ENCODE assay signal across 16 mouse cellular contexts in genomic region chr11:82886559-82886958, GRCm38 (mm10). TPM values are rescaled to one million over a fixed set of nuclear protein-coding genes. Genes with fewer than 3 reads are reported as not detected.
DNase-seq lines count a peak whose midpoint lies in the region; ATAC-seq and TF ChIP-seq lines count a peak whose summit lies in the region.
"Had no signal": no experiment of that assay in that cellular context is flagged by ENCODE, and none has a peak within 500 bp of the region (broad histone marks: within the 10 kb centered on the region; RNA-seq: fewer than 3 reads in every experiment).

No protein-coding gene starts in this region.

- peak; percentile 40 for DNase-seq in CD4-positive, CD25-positive, alpha-beta regulatory T cell, adult 2 months (ENCODE audit: low read depth, low spot score)
- DNase-seq in left cerebral cortex, adult 2 months (ENCODE audit: extremely low spot score in 1 of 2, low spot score in 2 of 2), result no peak
- no peak for DNase-seq in left cerebral cortex, adult 9 months (ENCODE audit: low spot score in 2 of 2)
- peak; percentile 32 for DNase-seq in CD4-positive helper T cell, adult 2 months (ENCODE audit: low read depth, low spot score)
- peak; percentile 30 for DNase-seq in adipocyte (ENCODE audit: low spot score)
- no peak for DNase-seq in natural killer cell, adult 2 months (ENCODE audit: low spot score in 2 of 2)
- no peak for DNase-seq in gastrocnemius, postnatal 4 days (ENCODE audit: low spot score in 2 of 2)
- DNase-seq: cerebellum, postnatal 25 days; kidney, adult 8-10 months; layer of hippocampus, adult 9-11 months; left cerebral cortex, postnatal 4 days had no signal

- H3K27ac ChIP-seq in left cerebral cortex, adult 2 months, result no peak overlapping the region
- H3K27ac ChIP-seq: midbrain, embryonic 13.5 days had no signal

- TF ChIP-seq CTCF in left cerebral cortex, adult 2 months (IDR thresholded peaks at IDR 0.05), result peak; percentile 51

- no peak for ATAC-seq in CD4-positive, CD25-positive, alpha-beta regulatory T cell, adult 4 months
- ATAC-seq: forebrain, embryonic 16.5 days; midbrain, embryonic 13.5 days had no signal

- H3K4me3 ChIP-seq in left cerebral cortex, adult 2 months, result no peak overlapping the region
- H3K4me3 ChIP-seq: midbrain, embryonic 13.5 days had no signal

- intact Hi-C loops in left cerebral cortex, adult 2 months (cut with DNase I), result loop anchor here (5.0 kb wide), 1 partner anchor 894 kb away; no protein-coding TSS in a partner anchor

RNA-seq across cellular contexts. Expression of gene Rad51d, which starts 3.9 kb away (rescaled TPM):
- 10 to 100 TPM; 26.7 to 35.3 TPM for polyA plus RNA-seq in CD4-positive, CD25-positive, alpha-beta regulatory T cell, adult 4 months (2017; shearing (Covaris generic))
- 10 to 100 TPM; 16.9 to 19.8 TPM for total RNA-seq in left cerebral cortex, adult 2 months (2021)
- total RNA-seq in gastrocnemius, postnatal 4 days (2021), result 10 to 100 TPM in 1 of 2 experiments, 1 to 10 TPM in 1; 9.6 to 10.4 TPM

RNA-seq across cellular contexts. Expression of gene Fndc8, which starts 5.4 kb away (rescaled TPM):
- under 1 TPM in 1 of 2 experiments, not detected in 1; 0.24 TPM for polyA plus RNA-seq in CD4-positive, CD25-positive, alpha-beta regulatory T cell, adult 4 months (2017; shearing (Covaris generic))
- total RNA-seq in left cerebral cortex, adult 2 months (2021), result not detected
- total RNA-seq in gastrocnemius, postnatal 4 days (2021), result not detected
- total RNA-seq: hematopoietic stem cell, adult 5-6 weeks; left cerebral cortex, postnatal 4 days; neutrophil, adult 5-6 weeks had no signal

RNA-seq across cellular contexts. Expression of gene Rffl, which starts 15.5 kb away (rescaled TPM):
- polyA plus RNA-seq in CD4-positive, CD25-positive, alpha-beta regulatory T cell, adult 4 months (2017; shearing (Covaris generic)), result 10 to 100 TPM in 1 of 2 experiments, 1 to 10 TPM in 1; 8.6 to 10.2 TPM
- 1 to 10 TPM; 8.8 to 9.1 TPM for total RNA-seq in left cerebral cortex, adult 2 months (2021)
- 1 to 10 TPM; 5.4 to 6.0 TPM for total RNA-seq in gastrocnemius, postnatal 4 days (2021)

RNA-seq across cellular contexts. Expression of gene Nle1, which starts 21.7 kb away (rescaled TPM):
- 10 to 100 TPM; 44.3 to 71.1 TPM for polyA plus RNA-seq in CD4-positive, CD25-positive, alpha-beta regulatory T cell, adult 4 months (2017; shearing (Covaris generic))
- total RNA-seq in left cerebral cortex, adult 2 months (2021), result 10 to 100 TPM; 41.0 to 45.8 TPM
- total RNA-seq in gastrocnemius, postnatal 4 days (2021), result 10 to 100 TPM; 22.3 to 27.4 TPM

RNA-seq across cellular contexts. Expression of gene Unc45b, which starts 23.8 kb away (rescaled TPM):
- under 1 TPM in 1 of 2 experiments, not detected in 1; 0.12 TPM for polyA plus RNA-seq in CD4-positive, CD25-positive, alpha-beta regulatory T cell, adult 4 months (2017; shearing (Covaris generic))
- 1 to 10 TPM; 1.3 to 2.0 TPM for total RNA-seq in left cerebral cortex, adult 2 months (2021)
- 100 to 1,000 TPM; 115 to 124 TPM for total RNA-seq in gastrocnemius, postnatal 4 days (2021)
- total RNA-seq: neutrophil, adult 5-6 weeks had no signal

Comparison
In these comparisons a context has a peak if more than half of its experiments do, and no peak if none do; other contexts are left out.
1. DNase-seq: peak in CD4-positive, CD25-positive, alpha-beta regulatory T cell, adult 2 months (single experiment), CD4-positive helper T cell, adult 2 months (single experiment) and adipocyte (single experiment); none in left cerebral cortex, adult 2 months (0 of 2), left cerebral cortex, adult 9 months (0 of 2), natural killer cell, adult 2 months (0 of 2) and gastrocnemius, postnatal 4 days (0 of 2).